Mouse (Mus musculus) urinary bladder, postnatal 4 days (tissue): ENCODE data around the gene 4933434E20Rik.

Experiments used
- DNase-seq, 2 experiments: peaks; one replicate each; pipeline ENCODE4 v3.0.0; 2021 to 2022; ENCODE audit warnings: low spot score in 2 of 2

The 4933434E20Rik gene

GRCm38 (mm10) chr3:90081365-90082240, 30.2 kb downstream of the 4933434E20Rik start:
- no peak for DNase-seq

DNA sequence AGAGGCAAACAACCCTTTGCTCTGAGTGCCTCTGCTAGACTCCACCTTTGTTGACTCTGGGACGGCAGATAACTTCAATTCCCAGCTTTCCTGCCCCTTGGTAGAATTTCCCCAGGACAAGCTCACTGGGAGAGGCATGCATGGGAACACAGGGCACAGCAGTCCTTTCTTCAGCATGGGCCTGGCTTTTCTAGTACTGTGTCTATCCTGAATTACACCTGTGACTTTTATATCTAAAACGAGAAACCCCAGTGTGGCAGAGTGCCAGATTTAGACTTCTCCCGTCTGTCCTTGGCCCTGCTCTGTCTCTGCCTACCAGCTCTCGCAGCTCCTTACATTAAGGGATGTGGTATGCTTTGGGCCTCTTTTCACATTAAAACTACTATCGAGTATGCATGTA, 31.6 kb downstream of the 4933434E20Rik start:
- no peak for DNase-seq

- no peak for DNase-seq
Measured at GRCm38 (mm10) chr3:90083698-90084324, 32.4 kb downstream of the 4933434E20Rik start.

- DNase-seq, result no peak
Measured at GRCm38 (mm10) chr3:90084790-90085189, 33.4 kb downstream of the 4933434E20Rik start.

DNA sequence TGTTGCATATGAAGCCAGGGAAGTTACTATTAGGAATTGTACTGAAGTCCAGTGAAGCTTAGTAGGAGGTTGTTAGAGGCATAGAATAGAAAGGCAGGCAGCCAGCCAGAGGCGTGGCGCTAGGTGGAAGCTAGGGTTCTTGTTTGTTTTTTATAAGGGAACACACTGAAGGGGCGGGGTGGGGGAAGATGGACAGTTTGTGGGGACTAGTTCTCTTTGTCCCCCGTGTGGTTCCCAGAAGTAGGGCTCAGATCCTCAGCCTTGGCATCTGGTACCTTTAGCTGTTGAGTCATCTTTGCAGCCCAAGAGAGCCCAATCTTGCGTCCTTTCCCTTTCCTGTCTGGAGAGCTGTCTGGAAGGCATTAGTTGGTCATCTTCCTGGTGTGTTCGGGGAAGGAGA, 33.8 kb downstream of the 4933434E20Rik start:
- no peak for DNase-seq

DNA sequence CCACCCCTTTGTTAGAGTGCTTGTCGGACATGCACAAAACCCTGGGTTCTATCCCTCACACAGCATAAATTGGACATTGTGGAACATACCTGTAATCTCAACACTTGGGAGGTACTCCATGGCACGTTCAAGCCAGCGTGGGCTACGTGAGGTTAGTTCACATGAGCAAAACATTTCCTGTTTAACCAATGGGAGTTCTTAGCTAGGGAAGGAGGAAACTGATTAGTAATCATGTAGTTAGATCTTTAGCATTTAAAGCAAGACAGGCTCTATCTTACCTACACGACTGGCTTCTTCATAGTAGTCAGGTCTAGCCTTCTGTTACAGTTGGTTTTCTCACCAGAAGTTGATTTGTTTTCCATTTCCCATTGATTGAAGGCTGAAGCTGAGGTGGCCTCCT, 34.6 kb downstream of the 4933434E20Rik start:
- no peak for DNase-seq

GRCm38 (mm10) chr3:90088617-90089016, 37.2 kb downstream of the 4933434E20Rik start:
- DNase-seq, result no peak

- DNase-seq, result no peak
Measured at GRCm38 (mm10) chr3:90090892-90091291, 39.5 kb downstream of the 4933434E20Rik start.

- DNase-seq, result no peak
Measured at GRCm38 (mm10) chr3:90094453-90094852, 43.0 kb downstream of the 4933434E20Rik start.

- no peak for DNase-seq
Measured at GRCm38 (mm10) chr3:90097928-90098327, 46.5 kb downstream of the 4933434E20Rik start.

GRCm38 (mm10) chr3:90101010-90101409, 49.6 kb downstream of the 4933434E20Rik start:
- DNase-seq, result no peak

GRCm38 (mm10) chr3:90101673-90102072, 50.2 kb downstream of the 4933434E20Rik start:
- DNase-seq, result no peak

DNA sequence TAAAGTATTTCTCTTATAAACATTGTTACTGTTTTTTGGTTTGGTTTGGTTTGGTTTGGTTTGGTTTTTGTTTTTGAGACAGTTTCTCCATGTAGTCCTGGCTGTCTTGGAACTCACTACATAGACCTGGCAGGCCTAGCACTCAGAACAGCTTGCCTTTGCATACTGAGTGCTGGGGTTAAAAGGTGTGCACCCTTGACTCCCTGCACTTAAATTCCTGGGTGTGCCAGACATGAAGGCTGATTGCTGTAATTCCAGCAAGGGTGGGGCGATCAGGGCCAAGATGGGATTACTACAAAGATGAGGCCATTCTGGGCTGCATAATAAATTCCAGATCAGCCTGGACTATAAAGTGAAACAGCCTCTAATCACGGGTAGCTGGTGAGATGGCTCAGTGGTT, 50.8 kb downstream of the 4933434E20Rik start:
- DNase-seq, result no peak

GRCm38 (mm10) chr3:90103176-90103575, 51.7 kb downstream of the 4933434E20Rik start:
- DNase-seq, result no peak

DNA sequence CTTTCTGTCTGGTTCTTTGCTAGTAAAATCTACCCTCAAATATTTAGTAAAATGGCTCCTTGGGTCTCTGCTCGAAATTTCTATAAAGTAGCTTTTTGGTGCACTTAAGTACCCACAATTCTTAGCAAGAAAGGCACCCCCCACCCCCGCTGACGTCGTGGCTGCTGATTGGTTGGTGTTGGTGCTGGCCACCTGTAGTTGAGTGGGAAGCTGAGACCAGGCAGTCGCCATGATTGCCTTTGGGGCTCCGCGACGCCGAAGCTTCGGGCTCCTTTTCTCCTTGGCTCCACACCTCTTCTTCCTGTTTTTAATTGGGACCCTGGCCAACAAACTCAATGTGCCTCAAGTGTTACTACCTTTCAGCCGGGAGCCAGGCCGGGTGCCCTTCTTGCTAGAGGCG, 52.5 kb downstream of the 4933434E20Rik start, which contains the start of gene Nup210l:
TSS of gene Nup210l (plus strand) at position 195 of the 400 bp plus-strand sequence.
- no peak for DNase-seq

GRCm38 (mm10) chr3:90111706-90112105, 60.3 kb downstream of the 4933434E20Rik start:
- DNase-seq, result no peak

GRCm38 (mm10) chr3:90114342-90114741, 62.9 kb downstream of the 4933434E20Rik start:
- no peak for DNase-seq

DNA sequence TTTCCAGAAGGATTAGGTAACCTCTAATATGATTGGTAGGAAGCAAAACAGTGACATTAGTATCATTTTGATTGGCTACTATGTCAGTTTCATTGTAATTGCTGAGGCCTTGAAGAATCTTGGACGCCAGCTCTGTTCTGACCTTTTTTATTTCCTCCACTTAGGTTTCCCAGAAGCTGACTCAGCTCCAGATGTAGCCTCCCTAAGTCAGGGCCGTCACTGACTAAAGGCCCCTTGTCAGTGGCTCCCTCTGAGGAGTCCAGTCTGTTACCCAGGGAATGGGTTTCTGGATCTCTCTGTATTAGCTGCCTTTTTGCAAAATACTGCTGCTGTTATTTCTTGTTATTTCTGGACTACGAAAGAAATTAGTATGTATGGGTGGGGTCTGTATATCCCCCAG, 64.1 kb downstream of the 4933434E20Rik start:
- DNase-seq, result no peak
